Mouse (Mus musculus): ENCODE measurements at regions not wholly inside any gene's neighbourhood (a gene's known extent, or its start where the extent isn't known, plus 50 kb on each side); places are given as distances from the start of the nearest gene placed in this dataset.
A peak's percentile ranks its signal among the peaks of the same experiment; 100 is the strongest.
"Not testable (repeated sequence)": the region's sequence is repeated elsewhere in the genome, so short reads cannot be mapped to it uniquely, and the experiment has no call there.

- no peak for ATAC-seq
- H3K4me1 ChIP-seq, result peaks cover 18% of the 10 kb centered on the region
Observed at GRCm38 (mm10) chr14:120806553-120806893, 104.5 kb upstream of the Ipo5 start.

DNA sequence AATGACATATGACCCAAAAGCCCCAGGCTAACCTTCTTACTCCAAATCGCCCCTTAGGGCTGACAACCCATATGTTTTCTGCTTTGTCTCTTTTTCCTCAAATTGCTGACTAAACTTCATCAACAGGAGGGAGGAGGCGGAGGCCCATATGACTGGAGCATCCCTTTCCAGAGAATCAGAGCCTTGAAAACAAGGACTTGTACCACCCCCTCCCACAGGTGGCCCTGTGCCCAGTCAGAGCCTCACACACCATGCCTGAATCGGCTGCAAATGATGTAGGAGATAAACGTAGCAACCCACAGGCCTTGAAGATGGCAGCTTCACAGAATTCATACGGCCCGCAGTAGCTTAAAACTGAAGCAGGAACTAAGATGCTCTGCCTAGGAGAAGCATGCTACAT is 101.7 kb upstream of the Ipo5 start:
- H3K9me3 ChIP-seq (replicated peaks), result 0 out of 2 replicates have a peak, but pooled peaks cover 4% of the 10 kb centered on the region
- H3K4me2 ChIP-seq, result no peak overlapping the region
- H3K36me3 ChIP-seq (ENCODE audit: poor library complexity, severe bottlenecking), result no peaks in the 10 kb centered on the region
- no peak overlapping the region for H3K4me3 ChIP-seq
- H3K9ac ChIP-seq, result no peak overlapping the region
- 88% methylated on average over 6 of the region's 6 CpGs for WGBS
- no peak overlapping the region for H3K27ac ChIP-seq
- ATAC-seq, result no peak
- no peaks in the 10 kb centered on the region for H3K27me3 ChIP-seq
- peaks cover 3% of the 10 kb centered on the region; the same call in 1 of the 2 replicates for H3K4me1 ChIP-seq

More at GRCm38 (mm10) chr14:120806553-120806893, 104.5 kb upstream of the Ipo5 start:
- Histone ChIP-seq H3K9me3 (replicated peaks) (0 out of 2 replicates have a peak, but pooled peaks cover 4% of the 10 kb centered on the region), H3K9ac (no peak overlapping the region), H3K4me3 (no peak overlapping the region), H3K36me3 (ENCODE audit: poor library complexity, severe bottlenecking) (no peaks in the 10 kb centered on the region), H3K27me3 (no peaks in the 10 kb centered on the region), H3K27ac (no peak overlapping the region), H3K4me2 (no peak overlapping the region)
- WGBS, result 64% methylated on average over 9 of the region's 10 CpGs

- ATAC-seq, result no peak
Observed at GRCm38 (mm10) chr14:120813938-120814337, 97.1 kb upstream of the Ipo5 start.

GRCm38 (mm10) chr14:120815126-120815525 is 95.9 kb upstream of the Ipo5 start:
- not testable (repeated sequence) for H3K4me3 ChIP-seq; H3K36me3 ChIP-seq (ENCODE audit: poor library complexity, severe bottlenecking); H3K4me2 ChIP-seq; H3K9ac ChIP-seq; H3K4me1 ChIP-seq; H3K27me3 ChIP-seq; H3K27ac ChIP-seq; H3K9me3 ChIP-seq (replicated peaks); ATAC-seq
- 90% methylated on average over 3 of the region's 3 CpGs for WGBS

More at GRCm38 (mm10) chr14:120813938-120814337, 97.1 kb upstream of the Ipo5 start:
- H3K27ac ChIP-seq, result no peak overlapping the region
- no peaks in the 10 kb centered on the region for H3K36me3 ChIP-seq (ENCODE audit: poor library complexity, severe bottlenecking)
- H3K4me3 ChIP-seq, result no peak overlapping the region
- no peaks in the 10 kb centered on the region for H3K4me1 ChIP-seq
- WGBS, result 83% methylated on average over 9 of the region's 9 CpGs
- H3K9me3 ChIP-seq (replicated peaks), result no peaks in the 10 kb centered on the region
- H3K9ac ChIP-seq, result no peak overlapping the region
- H3K27me3 ChIP-seq, result no peaks in the 10 kb centered on the region
- no peak overlapping the region for H3K4me2 ChIP-seq

- no peak for ATAC-seq
- H3K9ac ChIP-seq, result no peak overlapping the region
- no peaks in the 10 kb centered on the region for H3K4me1 ChIP-seq
- WGBS, result 91% methylated on average over 2 of the region's 2 CpGs
- H3K4me3 ChIP-seq, result no peak overlapping the region
- no peaks in the 10 kb centered on the region for H3K9me3 ChIP-seq (replicated peaks)
- no peaks in the 10 kb centered on the region for H3K36me3 ChIP-seq (ENCODE audit: poor library complexity, severe bottlenecking)
- H3K27ac ChIP-seq, result no peak overlapping the region
- H3K27me3 ChIP-seq, result no peaks in the 10 kb centered on the region
- no peak overlapping the region for H3K4me2 ChIP-seq
Observed at GRCm38 (mm10) chr14:120816529-120816928, 94.5 kb upstream of the Ipo5 start.

- WGBS, result 85% methylated on average over 4 of the region's 4 CpGs
- no peaks in the 10 kb centered on the region for H3K36me3 ChIP-seq (ENCODE audit: poor library complexity, severe bottlenecking)
- H3K27ac ChIP-seq, result no peak overlapping the region
- no peaks in the 10 kb centered on the region for H3K9me3 ChIP-seq (replicated peaks)
- H3K27me3 ChIP-seq, result no peaks in the 10 kb centered on the region
- H3K4me3 ChIP-seq, result no peak overlapping the region
- H3K4me1 ChIP-seq, result no peaks in the 10 kb centered on the region
- no peak overlapping the region for H3K9ac ChIP-seq
- no peak for ATAC-seq
- H3K4me2 ChIP-seq, result no peak overlapping the region
Observed at GRCm38 (mm10) chr14:120826187-120826586, 84.8 kb upstream of the Ipo5 start.

DNA sequence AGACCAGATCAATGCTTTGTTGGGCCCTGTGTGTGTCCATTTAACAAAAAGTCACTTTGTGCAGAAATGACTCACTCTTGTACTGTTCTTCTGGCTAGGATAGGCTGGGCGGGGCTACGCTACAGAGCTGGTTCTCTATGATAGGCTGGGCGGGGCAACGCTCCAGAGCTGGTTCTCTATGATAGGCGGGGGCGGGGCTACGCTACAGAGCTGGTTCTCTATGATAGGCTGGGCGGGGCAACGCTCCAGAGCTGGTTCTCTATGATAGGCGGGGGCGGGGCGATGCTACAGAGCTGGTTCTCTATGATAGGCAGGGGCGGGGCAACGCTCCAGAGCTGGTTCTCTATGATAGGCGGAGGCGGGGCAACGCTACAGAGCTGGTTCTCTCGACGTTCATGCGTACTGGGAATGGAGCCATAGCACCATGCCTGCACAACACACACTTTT is 80.6 kb upstream of the Ipo5 start:
- peak; percentile 67 for ATAC-seq
- H3K4me1 ChIP-seq; H3K9me3 ChIP-seq (replicated peaks); H3K9ac ChIP-seq; H3K4me3 ChIP-seq; H3K36me3 ChIP-seq (ENCODE audit: poor library complexity, severe bottlenecking); H3K4me2 ChIP-seq; H3K27me3 ChIP-seq; H3K27ac ChIP-seq: not testable (repeated sequence)
- WGBS, result 31% methylated on average over 20 of the region's 20 CpGs

- peaks cover 7% of the 10 kb centered on the region; the same call in 1 of the 2 replicates for H3K4me1 ChIP-seq
- no peaks in the 10 kb centered on the region for H3K36me3 ChIP-seq (ENCODE audit: poor library complexity, severe bottlenecking)
- ATAC-seq, result no peak
- no peaks in the 10 kb centered on the region for H3K27me3 ChIP-seq
- WGBS, result 52% methylated on average over 5 of the region's 5 CpGs
- no peak overlapping the region for H3K9ac ChIP-seq
- no peak overlapping the region for H3K4me3 ChIP-seq
- H3K9me3 ChIP-seq (replicated peaks), result no peaks in the 10 kb centered on the region
- H3K27ac ChIP-seq, result no peak overlapping the region
- H3K4me2 ChIP-seq, result no peak overlapping the region
Observed at GRCm38 (mm10) chr14:120831397-120831796, 79.6 kb upstream of the Ipo5 start.

- peak; percentile 72 for ATAC-seq
- Histone ChIP-seq H3K27ac (no peak overlapping the region), H3K27me3 (no peaks in the 10 kb centered on the region), H3K9ac (peak overlapping the region; percentile 43), H3K4me1 (peaks cover 7% of the 10 kb centered on the region; the same call in 1 of the 2 replicates), H3K4me2 (peak overlapping the region; percentile 56), H3K36me3 (ENCODE audit: poor library complexity, severe bottlenecking) (no peaks in the 10 kb centered on the region), H3K9me3 (replicated peaks) (no peaks in the 10 kb centered on the region), H3K4me3 (peak overlapping the region; percentile 23)
- WGBS, result 10% methylated on average over 23 of the region's 23 CpGs
Observed at GRCm38 (mm10) chr14:120831847-120832613, 79.0 kb upstream of the Ipo5 start.

GRCm38 (mm10) chr14:120834821-120835220 is 76.2 kb upstream of the Ipo5 start:
- Histone ChIP-seq H3K27me3 (no peaks in the 10 kb centered on the region), H3K4me1 (peaks cover 7% of the 10 kb centered on the region; the same call in 1 of the 2 replicates), H3K4me2 (no peak overlapping the region), H3K36me3 (ENCODE audit: poor library complexity, severe bottlenecking) (no peaks in the 10 kb centered on the region), H3K27ac (no peak overlapping the region), H3K9me3 (replicated peaks) (no peaks in the 10 kb centered on the region), H3K9ac (no peak overlapping the region), H3K4me3 (no peak overlapping the region)
- ATAC-seq, result no peak
- 76% methylated on average over 4 of the region's 4 CpGs for WGBS

DNA sequence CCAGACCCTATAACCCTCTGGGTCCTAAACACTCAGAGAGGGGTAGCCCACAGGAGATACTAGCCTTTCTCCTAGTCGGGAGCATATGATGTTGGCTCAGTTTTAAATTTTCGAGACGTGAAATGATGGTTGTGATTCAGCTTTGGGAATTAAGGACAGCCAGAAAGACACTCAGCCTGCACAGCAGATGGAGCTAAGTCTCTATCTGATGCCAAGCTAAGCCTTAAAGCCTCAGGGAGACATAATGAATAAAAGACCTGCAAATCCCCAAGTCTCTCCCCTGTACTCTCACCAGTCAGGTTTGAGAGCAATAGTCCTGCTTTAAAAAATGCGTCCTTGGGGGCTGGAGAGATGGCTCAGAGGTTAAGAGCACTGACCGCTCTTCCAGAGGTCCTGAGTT is 75.3 kb upstream of the Ipo5 start:
- H3K4me3 ChIP-seq, result no peak overlapping the region
- H3K27me3 ChIP-seq, result no peaks in the 10 kb centered on the region
- H3K9me3 ChIP-seq (replicated peaks), result no peaks in the 10 kb centered on the region
- peaks cover 7% of the 10 kb centered on the region; the same call in 1 of the 2 replicates for H3K4me1 ChIP-seq
- no peak overlapping the region for H3K27ac ChIP-seq
- no peaks in the 10 kb centered on the region for H3K36me3 ChIP-seq (ENCODE audit: poor library complexity, severe bottlenecking)
- no peak overlapping the region for H3K9ac ChIP-seq
- no peak for ATAC-seq
- H3K4me2 ChIP-seq, result no peak overlapping the region
- 71% methylated on average over 5 of the region's 5 CpGs for WGBS

DNA sequence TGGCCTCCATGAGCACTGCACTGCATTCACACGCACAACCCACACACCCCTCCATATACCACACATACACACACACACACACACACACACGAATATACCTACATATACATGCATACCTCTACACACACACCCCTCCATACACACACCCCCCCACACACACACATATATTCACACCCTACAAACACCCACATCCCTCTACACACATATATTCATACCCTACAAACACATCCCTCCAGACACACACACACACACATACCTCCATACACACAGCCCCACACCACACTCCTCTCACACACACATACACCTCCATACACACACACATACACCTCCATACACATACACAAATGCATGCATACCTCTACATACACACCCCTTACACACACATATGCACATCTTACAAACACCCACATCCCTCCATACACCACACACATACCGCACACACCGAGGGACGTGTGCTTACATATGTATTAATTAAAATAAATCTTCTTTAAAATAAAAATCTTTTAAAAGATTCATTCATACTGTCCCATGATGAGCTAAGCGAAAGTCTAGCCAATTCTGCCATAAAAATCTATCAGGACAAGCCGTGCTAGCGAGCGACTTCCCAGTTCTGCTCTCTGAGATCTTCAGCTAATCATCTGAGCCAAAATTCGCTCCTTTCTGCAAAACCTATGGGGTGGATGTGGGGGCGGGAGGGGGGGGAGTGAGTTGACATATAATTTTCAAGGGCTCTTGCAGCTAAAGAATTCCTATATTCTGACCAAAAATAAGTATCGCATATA is 74.3 kb upstream of the Ipo5 start:
- WGBS, result 87% methylated on average over 12 of the region's 12 CpGs
- Histone ChIP-seq H3K9ac (no peak overlapping the region), H3K4me2 (no peak overlapping the region), H3K27ac (no peak overlapping the region), H3K9me3 (replicated peaks) (no peaks in the 10 kb centered on the region), H3K4me3 (no peak overlapping the region), H3K27me3 (no peaks in the 10 kb centered on the region), H3K4me1 (peaks cover 7% of the 10 kb centered on the region; the same call in 1 of the 2 replicates), H3K36me3 (ENCODE audit: poor library complexity, severe bottlenecking) (no peaks in the 10 kb centered on the region)
- peak; percentile 23; the same call in 1 of the 2 replicates for ATAC-seq
